Mouse (Mus musculus) lung, adult 2 months (tissue): Measurements from ENCODE around the gene S100g.

Source experiments
- CTCF ChIP-seq: fragments of 200-500 bp; IDR thresholded peaks from 2 replicates; pipeline ENCODE4 v1.5.1; 2011; ENCODE audit warnings: mild to moderate bottlenecking, low read length, control low read depth; ENCODE audit not compliant: insufficient read depth
- POLR2A ChIP-seq: fragments of 200-500 bp; IDR thresholded peaks from 2 replicates; pipeline ENCODE4 v1.6.1; 2011; ENCODE audit warnings: low read depth, mild to moderate bottlenecking, control low read depth, low read length, borderline replicate concordance; ENCODE audit errors: extremely low read depth

- TF ChIP-seq CTCF (no peak), POLR2A (no peak)
Measured at GRCm38 (mm10) chrX:162992121-162992520, 27.7 kb upstream of the S100g start.
